Mouse (Mus musculus) ES-Bruce4 (cell line): ENCODE measurements around the gene Ankrd2. TPM values are rescaled to one million over a fixed set of nuclear protein-coding genes. Genes with fewer than 3 reads are reported as not detected.

ENCODE experiments used
- H3K27ac ChIP-seq: 2 replicates; pipeline ENCODE4 v1.5.1; 2012; ENCODE audit warnings: low read length, inconsistent platforms; ENCODE audit not compliant: insufficient read depth
- H3K27me3 ChIP-seq: 2 replicates; pipeline ENCODE4 v1.6.1; 2012; ENCODE audit warnings: mild to moderate bottlenecking, low read length, inconsistent platforms; ENCODE audit not compliant: control insufficient read depth, poor library complexity, insufficient read depth, severe bottlenecking
- H3K36me3 ChIP-seq: 2 replicates; pipeline ENCODE4 v1.6.1; 2012; ENCODE audit warnings: inconsistent platforms, mild to moderate bottlenecking, low read length, moderate library complexity; ENCODE audit not compliant: control insufficient read depth, poor library complexity, insufficient read depth, severe bottlenecking
- H3K4me1 ChIP-seq: one replicate; pipeline ENCODE4 v1.8.1; 2011; ENCODE audit warnings: low read length; ENCODE audit not compliant: control insufficient read depth, insufficient read depth
- H3K4me3 ChIP-seq: 2 replicates; pipeline ENCODE4 v1.5.1; 2011; ENCODE audit warnings: low read depth, mild to moderate bottlenecking, low read length
- H3K9ac ChIP-seq: 2 replicates; pipeline ENCODE4 v1.6.1; 2012; ENCODE audit warnings: low read depth, mild to moderate bottlenecking, inconsistent platforms; ENCODE audit not compliant: poor library complexity, severe bottlenecking
- H3K9me3 ChIP-seq: replicated peaks from 2 replicates; pipeline ENCODE4 v1.6.1; 2012; ENCODE audit warnings: mild to moderate bottlenecking, low read length, inconsistent platforms; ENCODE audit not compliant: control insufficient read depth, poor library complexity, insufficient read depth, severe bottlenecking
- CTCF ChIP-seq: IDR thresholded peaks from one replicate; pipeline ENCODE4 v1.8.1; 2011; ENCODE audit warnings: low read depth, low read length
- EP300 ChIP-seq: IDR thresholded peaks from 2 replicates; pipeline ENCODE4 v1.6.1; 2011; ENCODE audit warnings: low read depth, low read length; ENCODE audit not compliant: insufficient read depth
- POLR2A ChIP-seq: IDR thresholded peaks from one replicate; pipeline ENCODE4 v1.8.1; 2011; ENCODE audit warnings: low read length; ENCODE audit not compliant: insufficient read depth
- polyA plus RNA-seq: library from polyadenylated mRNA; stranded (reverse); fragments of >200 nt; gene quantifications from 2 replicates; pipeline ENCODE4 v1.2.4, GENCODE M21; 2011; ENCODE audit warnings: low read depth; ENCODE audit not compliant: missing spikeins, insufficient read depth, insufficient read length

Ankrd2 gene
- polyA plus RNA-seq, 1 experiment: not detected

GRCm38 (mm10) chr19:42001253-42001980 lies 34.4 kb upstream of the Ankrd2 start:
- Histone ChIP-seq H3K9me3 (no peaks in the 10 kb centered on the region), H3K4me1 (peaks cover 10% of the 10 kb centered on the region), H3K36me3 (no peaks in the 10 kb centered on the region), H3K27me3 (no peaks in the 10 kb centered on the region), H3K9ac (no peak overlapping the region), H3K27ac (no peak overlapping the region), H3K4me3 (no peak overlapping the region)
- TF ChIP-seq POLR2A (no peak), EP300 (no peak), CTCF (no peak)

GRCm38 (mm10) chr19:42004258-42004657 lies 31.5 kb upstream of the Ankrd2 start:
- Histone ChIP-seq H3K4me3 (no peak overlapping the region), H3K36me3 (no peaks in the 10 kb centered on the region), H3K9me3 (no peaks in the 10 kb centered on the region), H3K27ac (no peak overlapping the region), H3K4me1 (peaks cover 10% of the 10 kb centered on the region), H3K9ac (no peak overlapping the region), H3K27me3 (no peaks in the 10 kb centered on the region)
- TF ChIP-seq EP300: no peak
- no peak for TF ChIP-seq POLR2A
- no peak for TF ChIP-seq CTCF

- H3K27ac ChIP-seq: no peak overlapping the region
- TF ChIP-seq CTCF: no peak
- no peak for TF ChIP-seq POLR2A
- TF ChIP-seq EP300: no peak
- H3K4me3 ChIP-seq: no peak overlapping the region
- H3K4me1 ChIP-seq: peaks cover 8% of the 10 kb centered on the region
- no peaks in the 10 kb centered on the region for H3K9me3 ChIP-seq
- no peaks in the 10 kb centered on the region for H3K27me3 ChIP-seq
- H3K9ac ChIP-seq: no peak overlapping the region
- no peaks in the 10 kb centered on the region for H3K36me3 ChIP-seq
Measured at GRCm38 (mm10) chr19:42005616-42006015, 30.2 kb upstream of the Ankrd2 start.

DNA sequence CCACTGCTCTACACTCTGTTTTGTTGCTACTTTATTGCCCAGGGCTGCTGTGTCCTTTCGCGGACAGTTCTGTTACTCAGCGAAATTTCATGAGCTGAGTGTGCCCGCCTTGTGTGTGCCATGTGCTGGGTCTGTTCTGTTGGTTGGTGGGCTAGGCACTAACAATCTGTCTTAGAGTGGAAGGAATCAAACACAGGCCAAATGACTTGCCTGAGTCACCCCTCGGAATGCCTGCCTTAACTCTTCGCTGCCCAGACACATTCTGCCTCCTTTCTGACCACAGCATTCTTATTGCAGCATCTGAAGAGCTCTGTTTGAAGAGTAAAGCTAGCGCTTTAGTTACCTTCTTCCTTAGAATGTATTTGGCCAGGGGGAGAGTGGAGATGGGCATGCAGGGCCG lies 29.2 kb upstream of the Ankrd2 start:
- no peaks in the 10 kb centered on the region for H3K36me3 ChIP-seq
- H3K4me3 ChIP-seq: no peak overlapping the region
- TF ChIP-seq EP300: no peak
- TF ChIP-seq CTCF: no peak
- no peak for TF ChIP-seq POLR2A
- H3K9me3 ChIP-seq: no peaks in the 10 kb centered on the region
- H3K9ac ChIP-seq: no peak overlapping the region
- H3K27ac ChIP-seq: no peak overlapping the region
- H3K27me3 ChIP-seq: no peaks in the 10 kb centered on the region
- H3K4me1 ChIP-seq: peaks cover 8% of the 10 kb centered on the region

- no peaks in the 10 kb centered on the region for H3K27me3 ChIP-seq
- no peaks in the 10 kb centered on the region for H3K9me3 ChIP-seq
- peaks cover 8% of the 10 kb centered on the region for H3K4me1 ChIP-seq
- H3K36me3 ChIP-seq: no peaks in the 10 kb centered on the region
- H3K9ac ChIP-seq: no peak overlapping the region
- TF ChIP-seq CTCF (no peak), EP300 (no peak), POLR2A (no peak)
- H3K27ac ChIP-seq: peak overlapping the region; percentile 3; the same call in 1 of the 2 replicates
- no peak overlapping the region for H3K4me3 ChIP-seq
Measured at GRCm38 (mm10) chr19:42008586-42008985, 27.2 kb upstream of the Ankrd2 start.

GRCm38 (mm10) chr19:42009067-42009466 lies 26.7 kb upstream of the Ankrd2 start:
- H3K4me3 ChIP-seq: no peak overlapping the region
- TF ChIP-seq CTCF (no peak), POLR2A (no peak), EP300 (no peak)
- H3K4me1 ChIP-seq: peaks cover 8% of the 10 kb centered on the region
- H3K9ac ChIP-seq: no peak overlapping the region
- H3K27me3 ChIP-seq: no peaks in the 10 kb centered on the region
- H3K36me3 ChIP-seq: no peaks in the 10 kb centered on the region
- H3K27ac ChIP-seq: peak overlapping the region; percentile 3; the same call in 1 of the 2 replicates
- no peaks in the 10 kb centered on the region for H3K9me3 ChIP-seq
